Mouse (Mus musculus) liver, embryonic 16.5 days (tissue): ENCODE results near the gene E4f1. TPM values are rescaled to one million over a fixed set of nuclear protein-coding genes. Genes with fewer than 3 reads are reported as not detected.

Source experiments
- ATAC-seq: fragments of 200-750 bp; cut with Nextera tagmentation; 2 replicates; pipeline ENCODE4 v1.8.0; 2017; ENCODE audit warnings: low read depth, mild to moderate bottlenecking, moderate number of reproducible peaks, moderate library complexity
- H3K27ac ChIP-seq: fragments of 300-500 bp; sonication (generic); 2 replicates; pipeline ENCODE4 v1.5.1; 2014; ENCODE audit warnings: mild to moderate bottlenecking, low read length
- H3K27me3 ChIP-seq: fragments of 300-500 bp; sonication (generic); 2 replicates; pipeline ENCODE4 v1.6.1; 2014; ENCODE audit warnings: low read depth, low read length, mixed read lengths; ENCODE audit not compliant: control insufficient read depth, insufficient read depth
- H3K36me3 ChIP-seq: fragments of 300-500 bp; sonication (generic); 2 replicates; pipeline ENCODE4 v1.6.1; 2014; ENCODE audit warnings: mild to moderate bottlenecking; ENCODE audit not compliant: control insufficient read depth, insufficient read depth
- H3K4me1 ChIP-seq: fragments of 300-500 bp; sonication (generic); 2 replicates; pipeline ENCODE4 v1.6.1; 2014; ENCODE audit warnings: low read depth, low read length, mixed read lengths; ENCODE audit not compliant: control insufficient read depth
- H3K4me2 ChIP-seq: fragments of 300-500 bp; sonication (generic); 2 replicates; pipeline ENCODE4 v1.6.1; 2014; ENCODE audit warnings: low read depth, low read length, mixed read lengths
- H3K4me3 ChIP-seq: fragments of 300-500 bp; sonication (generic); 2 replicates; pipeline ENCODE4 v1.5.1; 2014; ENCODE audit warnings: low read depth, mild to moderate bottlenecking, low read length
- H3K9ac ChIP-seq: fragments of 300-500 bp; sonication (generic); 2 replicates; pipeline ENCODE4 v1.6.1; 2014; ENCODE audit warnings: low read depth, low read length
- H3K9me3 ChIP-seq: fragments of 300-500 bp; sonication (generic); replicated peaks from 2 replicates; pipeline ENCODE4 v1.6.1; 2016; ENCODE audit warnings: low read length; ENCODE audit not compliant: control insufficient read depth
- WGBS: fragments of 180-500 bp; shearing (Covaris S2); extraction: QIAGEN DNeasy Blood & Tissue Kit; methylation state at CpG from one replicate; pipeline ENCODE4 v1.1.7; 2014; ENCODE audit not compliant: insufficient replicate concordance; 5-methylcytosine and 5-hydroxymethylcytosine counted together
- polyA plus RNA-seq: library from polyadenylated mRNA; unstranded; fragments of >200 nt; fragmentation: Nextera tagmentation; extraction: Ambion mirVana; gene quantifications from 2 replicates; pipeline ENCODE4 v1.2.1, GENCODE M21; 2015

The E4f1 gene
- polyA plus RNA-seq, 1 experiment from 2014 or later: 12.3 TPM

DNA sequence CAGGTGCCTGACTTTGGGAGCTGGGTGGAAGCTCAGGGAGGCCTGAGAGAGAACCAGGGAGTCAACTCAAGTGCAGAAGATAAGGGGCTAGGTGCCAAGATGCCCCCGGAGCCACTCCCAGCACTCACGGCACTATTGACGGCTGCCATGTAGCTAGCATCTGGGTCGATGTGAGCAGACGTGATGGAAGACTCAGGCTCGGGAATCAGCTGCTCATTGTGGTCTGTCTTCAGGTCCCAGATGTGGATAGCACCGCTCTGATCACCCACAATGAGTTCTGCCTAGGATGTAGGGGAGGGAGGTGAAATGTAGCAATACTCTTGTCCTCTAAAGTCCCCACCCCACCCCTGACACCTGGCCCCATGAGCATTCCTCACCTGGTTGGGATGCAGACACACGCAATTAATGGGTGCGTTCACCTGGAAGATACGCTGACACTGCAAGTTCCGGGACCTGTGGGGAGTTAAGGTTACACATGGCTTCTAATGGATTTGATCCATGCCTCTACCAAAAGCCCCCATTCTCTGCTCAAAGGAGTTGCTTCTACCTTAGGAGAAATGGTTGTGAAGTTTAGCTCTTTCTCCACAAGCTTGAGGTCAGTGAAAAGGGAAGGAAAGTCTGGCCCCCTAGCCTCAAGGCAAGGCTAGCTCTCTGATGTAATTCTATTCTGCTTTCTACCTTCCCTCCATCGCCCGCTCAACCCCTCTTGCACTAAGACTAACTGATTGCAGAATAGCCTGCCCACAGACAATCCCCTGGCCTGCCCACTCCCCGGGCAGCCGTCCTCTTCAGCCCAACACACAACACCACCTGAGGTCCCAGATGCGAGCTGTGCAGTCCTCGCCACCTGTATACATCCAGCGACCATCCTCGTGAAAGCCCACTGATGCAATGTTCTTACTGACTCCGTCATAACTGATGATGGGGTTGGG lies 7.2 kb upstream of the E4f1 start:
- WGBS: 85% methylated on average over 20 of the region's 20 CpGs
- Histone ChIP-seq H3K4me1 (peaks cover 24% of the 10 kb centered on the region), H3K36me3 (peaks cover 39% of the 10 kb centered on the region), H3K4me3 (peak overlapping the region; percentile 74), H3K27me3 (no peaks in the 10 kb centered on the region), H3K27ac (peak overlapping the region; percentile 92), H3K9ac (peak overlapping the region; percentile 84), H3K4me2 (peak overlapping the region; percentile 75), H3K9me3 (no peaks in the 10 kb centered on the region)
- ATAC-seq: no peak

DNA sequence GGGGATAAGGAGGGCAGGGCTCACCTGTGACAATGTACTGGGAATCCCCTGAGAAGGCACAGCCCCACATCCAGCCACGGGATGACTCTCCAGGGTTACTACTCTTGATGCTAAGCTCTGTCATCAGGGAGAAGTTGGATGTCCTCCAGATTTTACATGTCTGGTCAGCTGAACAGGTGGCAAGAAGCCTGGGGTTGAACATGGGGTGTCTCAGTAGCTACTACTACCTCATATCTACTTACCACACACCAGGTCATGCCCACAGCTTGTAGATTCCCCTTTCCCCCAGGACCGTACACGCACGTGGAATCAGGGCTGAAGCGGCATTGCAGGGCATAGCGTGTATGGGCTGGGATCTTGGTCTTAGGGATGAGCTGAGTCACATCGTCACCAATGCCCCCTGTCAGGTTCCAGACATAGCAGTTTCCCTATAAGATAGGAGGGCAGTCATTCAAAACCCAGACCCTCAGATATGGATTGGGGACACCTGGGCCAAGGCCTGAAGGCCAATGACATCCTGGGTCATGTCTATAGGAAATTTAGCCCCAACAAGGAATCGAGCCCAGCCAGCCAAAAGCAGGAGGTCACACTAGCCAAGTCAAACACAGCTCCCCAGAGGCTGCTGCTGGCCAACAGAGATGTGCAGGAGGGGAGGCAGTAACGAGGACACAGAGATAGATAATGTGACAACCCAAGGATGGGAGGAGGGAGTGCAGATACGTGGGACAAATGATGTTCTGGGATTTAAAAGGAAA lies 6.1 kb upstream of the E4f1 start:
- H3K4me1 ChIP-seq: peaks cover 35% of the 10 kb centered on the region
- H3K36me3 ChIP-seq: peaks cover 39% of the 10 kb centered on the region
- H3K27me3 ChIP-seq: no peaks in the 10 kb centered on the region
- H3K9ac ChIP-seq: no peak overlapping the region
- no peak overlapping the region for H3K27ac ChIP-seq
- ATAC-seq: no peak
- no peak overlapping the region for H3K4me3 ChIP-seq
- WGBS: 78% methylated on average over 10 of the region's 10 CpGs
- H3K4me2 ChIP-seq: no peak overlapping the region
- no peaks in the 10 kb centered on the region for H3K9me3 ChIP-seq

DNA sequence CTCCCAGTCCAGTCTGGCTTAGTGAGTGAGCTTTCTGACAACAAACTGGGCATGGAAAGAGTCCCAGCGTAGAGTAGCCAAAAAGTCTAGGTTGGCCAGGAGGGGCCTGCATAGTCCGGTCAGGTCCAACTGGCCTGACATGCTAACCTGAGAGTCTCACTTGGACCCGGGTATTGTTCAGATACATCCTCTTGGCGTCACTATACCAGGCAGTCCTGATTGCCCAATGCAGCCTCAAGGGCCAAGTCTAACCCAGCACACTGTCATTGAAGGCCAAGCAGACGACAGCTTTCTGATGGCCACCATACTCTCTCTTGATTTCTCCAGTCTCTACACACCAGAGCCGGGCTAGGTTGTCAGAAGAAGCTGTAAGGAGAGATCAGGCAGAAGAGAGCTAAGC lies 5.5 kb upstream of the E4f1 start:
- Histone ChIP-seq H3K4me1 (peaks cover 37% of the 10 kb centered on the region), H3K4me2 (no peak overlapping the region), H3K9me3 (no peaks in the 10 kb centered on the region), H3K9ac (no peak overlapping the region), H3K4me3 (no peak overlapping the region), H3K36me3 (peaks cover 39% of the 10 kb centered on the region), H3K27me3 (no peaks in the 10 kb centered on the region), H3K27ac (no peak overlapping the region)
- ATAC-seq: no peak
- 82% methylated on average over 6 of the region's 6 CpGs for WGBS

DNA sequence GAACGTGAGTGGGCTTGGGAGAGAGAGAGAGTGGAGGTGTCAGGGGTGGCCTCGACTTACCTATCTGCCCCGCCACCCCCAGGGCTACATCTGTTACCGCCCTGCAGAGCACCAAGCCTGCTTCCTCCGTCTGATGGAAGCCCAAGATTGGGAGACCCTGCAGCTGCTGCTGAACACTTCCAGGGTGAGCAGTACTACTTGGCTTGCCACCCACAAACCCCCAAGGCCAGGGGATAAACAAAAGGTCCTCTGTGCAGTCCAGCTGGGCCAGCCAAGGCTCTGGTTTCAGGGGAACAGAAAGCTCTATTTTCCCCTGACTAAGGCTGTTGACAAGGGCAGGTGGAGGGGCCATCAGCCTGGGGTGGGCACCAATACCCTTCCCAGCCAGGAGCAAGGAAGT lies 4.4 kb upstream of the E4f1 start:
- Histone ChIP-seq H3K36me3 (peaks cover 39% of the 10 kb centered on the region), H3K27ac (no peak overlapping the region), H3K4me1 (peaks cover 31% of the 10 kb centered on the region), H3K9ac (no peak overlapping the region), H3K4me3 (no peak overlapping the region), H3K4me2 (no peak overlapping the region), H3K27me3 (no peaks in the 10 kb centered on the region), H3K9me3 (no peaks in the 10 kb centered on the region)
- 70% methylated on average over 5 of the region's 5 CpGs for WGBS
- no peak for ATAC-seq

DNA sequence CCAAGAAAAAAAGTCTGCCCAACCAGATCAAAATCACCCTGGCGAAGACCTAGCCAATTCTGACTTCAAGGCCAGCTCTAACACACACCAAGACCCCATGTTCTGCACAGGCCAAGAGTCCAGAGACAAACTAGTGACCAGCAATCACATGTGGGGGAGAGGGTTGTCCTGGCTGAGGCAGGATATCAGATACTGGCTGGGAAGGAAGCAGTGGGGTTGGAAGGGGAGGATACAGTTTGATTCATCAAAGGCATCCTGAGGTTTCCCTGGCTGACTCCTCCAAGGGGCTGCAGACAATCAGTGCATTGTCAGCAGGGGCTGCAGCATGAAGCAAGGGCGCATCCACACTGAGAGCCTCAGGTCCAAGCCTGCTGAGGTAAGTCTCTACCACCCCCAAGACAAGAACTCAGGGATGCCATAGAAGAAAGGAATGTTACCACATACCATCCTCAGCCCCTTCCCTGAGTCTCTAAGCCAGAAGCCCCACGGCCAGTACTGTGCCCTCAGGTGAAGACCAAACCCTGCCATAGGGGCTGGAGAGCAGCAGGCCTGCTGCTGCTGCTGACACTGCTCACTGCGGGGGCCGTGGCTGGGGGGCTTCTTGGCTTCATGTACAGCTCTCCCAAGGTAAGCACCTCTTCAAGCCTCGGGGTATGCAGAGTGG lies 3.6 kb upstream of the E4f1 start, which contains the start of gene Bricd5:
Gene Bricd5 (plus strand): TSS at position 273 of the 664 bp plus-strand sequence.
- ATAC-seq: no peak
- Histone ChIP-seq H3K36me3 (peaks cover 39% of the 10 kb centered on the region), H3K4me3 (peak within 1 kb of the TSS; percentile 94), H3K9me3 (no peaks in the 10 kb centered on the region), H3K9ac (no peak within 1 kb of the TSS; the same call in 1 of the 2 replicates), H3K27ac (no peak within 1 kb of the TSS), H3K4me1 (peaks cover 31% of the 10 kb centered on the region), H3K27me3 (no peaks in the 10 kb centered on the region), H3K4me2 (peak within 1 kb of the TSS; percentile 91)
- 76% methylated on average over 6 of the region's 6 CpGs for WGBS

DNA sequence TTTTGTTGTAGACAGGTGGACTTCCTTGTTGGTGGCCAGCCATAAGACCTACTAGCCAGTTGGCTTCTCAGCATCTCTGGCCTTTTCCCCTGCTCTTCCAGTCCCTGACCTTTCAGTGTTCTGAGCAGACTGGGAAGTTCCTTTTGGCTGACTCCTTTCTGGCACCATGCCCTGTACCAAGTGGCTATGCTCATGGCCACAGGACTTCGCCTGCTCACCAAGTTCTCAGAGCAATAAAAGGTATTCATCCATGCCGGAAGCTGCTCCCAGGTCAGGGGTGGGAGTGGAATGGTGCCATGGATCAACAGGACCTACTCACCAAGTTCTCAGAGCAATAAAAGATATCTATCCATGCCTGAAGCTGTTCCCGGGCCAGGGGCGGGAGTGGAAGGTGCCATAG lies 2.4 kb upstream of the E4f1 start:
- H3K27me3 ChIP-seq: no peaks in the 10 kb centered on the region
- peak overlapping the region; percentile 96 for H3K9ac ChIP-seq
- no peaks in the 10 kb centered on the region for H3K9me3 ChIP-seq
- 75% methylated on average over 4 of the region's 4 CpGs for WGBS
- no peak for ATAC-seq
- H3K4me2 ChIP-seq: peak overlapping the region; percentile 91
- peaks cover 39% of the 10 kb centered on the region for H3K36me3 ChIP-seq
- H3K4me3 ChIP-seq: peak overlapping the region; percentile 94
- H3K27ac ChIP-seq: no peak overlapping the region; the same call in 1 of the 2 replicates
- H3K4me1 ChIP-seq: peaks cover 23% of the 10 kb centered on the region

DNA sequence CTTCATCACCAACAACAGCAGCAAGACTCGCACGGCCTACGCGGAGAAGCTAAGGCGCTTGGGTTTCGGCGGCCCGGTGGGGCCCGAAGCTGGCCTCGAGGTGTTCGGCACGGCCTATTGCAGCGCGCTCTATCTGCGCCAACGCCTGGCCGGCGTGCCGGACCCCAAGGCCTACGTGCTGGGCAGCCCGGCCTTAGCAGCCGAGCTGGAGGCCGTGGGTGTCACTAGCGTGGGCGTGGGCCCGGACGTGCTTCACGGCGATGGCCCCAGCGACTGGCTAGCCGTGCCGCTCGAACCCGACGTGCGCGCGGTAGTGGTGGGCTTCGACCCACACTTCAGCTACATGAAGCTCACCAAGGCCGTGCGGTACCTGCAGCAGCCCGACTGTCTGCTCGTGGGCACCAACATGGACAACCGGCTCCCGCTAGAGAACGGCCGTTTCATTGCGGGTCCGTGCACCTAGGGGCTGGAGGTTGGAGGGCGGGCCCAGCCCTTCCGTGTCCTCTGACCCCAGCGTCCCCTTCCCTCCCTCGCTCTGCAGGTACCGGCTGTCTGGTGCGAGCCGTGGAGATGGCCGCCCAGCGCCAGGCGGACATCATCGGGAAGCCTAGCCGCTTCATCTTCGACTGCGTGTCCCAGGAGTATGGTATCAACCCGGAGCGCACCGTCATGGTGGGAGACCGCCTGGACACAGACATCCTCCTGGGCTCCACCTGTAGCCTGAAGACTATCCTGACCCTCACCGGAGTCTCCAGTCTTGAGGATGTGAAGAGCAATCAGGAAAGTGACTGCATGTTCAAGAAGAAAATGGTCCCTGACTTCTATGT lies 801 bp upstream of the E4f1 start:
- ATAC-seq: peak; percentile 16
- H3K27ac ChIP-seq: peak overlapping the region; percentile 88
- peak overlapping the region; percentile 91 for H3K4me2 ChIP-seq
- H3K4me1 ChIP-seq: peaks cover 23% of the 10 kb centered on the region
- under 1% methylated on average over 68 of the region's 68 CpGs for WGBS
- H3K36me3 ChIP-seq: peaks cover 24% of the 10 kb centered on the region
- H3K9me3 ChIP-seq: no peaks in the 10 kb centered on the region
- peak overlapping the region; percentile 94 for H3K4me3 ChIP-seq
- H3K27me3 ChIP-seq: no peaks in the 10 kb centered on the region
- H3K9ac ChIP-seq: peak overlapping the region; percentile 96

DNA sequence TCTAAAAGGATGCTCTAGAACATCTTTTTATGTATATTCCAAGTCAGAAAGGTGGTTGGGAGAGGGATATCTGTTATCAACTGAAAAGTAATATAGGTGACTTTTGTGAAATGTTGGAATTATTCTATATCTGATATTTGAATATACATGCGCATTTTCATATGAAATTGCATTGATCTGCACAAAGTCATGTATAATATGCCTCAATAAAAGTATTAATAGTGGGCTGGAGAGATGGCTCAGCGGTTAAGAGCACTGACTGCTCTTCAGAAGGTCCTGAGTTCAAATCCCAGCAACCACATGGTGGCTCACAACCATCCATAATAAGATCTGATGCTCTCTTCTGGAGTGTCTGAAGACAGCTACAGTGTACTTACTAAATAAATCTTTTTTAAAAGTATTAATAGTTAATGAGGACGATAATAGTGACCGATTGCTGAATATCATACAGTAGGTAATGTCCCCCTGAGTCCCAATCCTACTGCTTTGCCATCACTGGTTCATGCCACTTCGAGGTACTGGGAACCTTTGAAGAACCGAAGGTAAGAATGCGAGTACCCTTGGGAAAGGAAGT lies 690 bp downstream of the E4f1 start:
- WGBS: 15% methylated on average over 7 of the region's 7 CpGs
- Histone ChIP-seq H3K36me3 (peaks cover 14% of the 10 kb centered on the region), H3K27ac (peak overlapping the region; percentile 93), H3K27me3 (no peaks in the 10 kb centered on the region), H3K9me3 (no peaks in the 10 kb centered on the region), H3K9ac (peak overlapping the region; percentile 71), H3K4me2 (peak overlapping the region; percentile 73), H3K4me3 (peak overlapping the region; percentile 94), H3K4me1 (peaks cover 23% of the 10 kb centered on the region)
- ATAC-seq: no peak
